Mouse (Mus musculus) activated CD4-positive, CD25-positive, alpha-beta regulatory T cell (primary cell): Measurements from ENCODE around the gene Gdf5. TPM values are rescaled to one million over a fixed set of nuclear protein-coding genes. Genes with fewer than 3 reads are reported as not detected.

Source experiments
- polyA plus RNA-seq, 2 experiments: library from polyadenylated mRNA; unstranded; fragments of 100-300 nt; shearing (Covaris generic); gene quantifications; one replicate each; pipeline ENCODE4 v1.2.1; 2017

Gdf5 gene
- polyA plus RNA-seq: not detected

DNA sequence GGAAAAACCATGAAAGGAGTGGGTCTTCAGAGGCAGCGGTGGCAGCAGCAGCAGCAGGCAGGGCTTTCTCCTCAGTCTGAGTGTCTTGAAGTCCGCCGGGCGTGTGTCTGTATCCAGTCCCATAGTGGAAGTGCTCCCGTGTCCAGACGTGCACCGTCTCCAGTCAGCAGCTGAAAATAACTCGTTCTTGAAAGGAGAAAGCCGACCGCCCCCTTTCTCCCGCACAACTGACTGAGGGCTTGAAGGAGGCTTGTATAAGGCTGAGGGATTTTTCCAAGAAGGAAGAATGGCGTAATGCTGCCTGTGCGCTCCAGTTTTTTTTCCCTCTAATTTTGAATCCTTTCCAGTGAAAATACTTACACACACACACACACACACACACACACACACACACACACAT is at the start of gene Gdf5:
TSS of gene Gdf5 (minus strand) at position 244 of the 400 bp plus-strand sequence.

GRCm38 (mm10) chr2:155956134-155957059 is 11.2 kb upstream of the Gdf5 start, which contains the start of gene Cep250:
Gene Cep250, plus strand, starts transcription at chr2:155956458.

DNA sequence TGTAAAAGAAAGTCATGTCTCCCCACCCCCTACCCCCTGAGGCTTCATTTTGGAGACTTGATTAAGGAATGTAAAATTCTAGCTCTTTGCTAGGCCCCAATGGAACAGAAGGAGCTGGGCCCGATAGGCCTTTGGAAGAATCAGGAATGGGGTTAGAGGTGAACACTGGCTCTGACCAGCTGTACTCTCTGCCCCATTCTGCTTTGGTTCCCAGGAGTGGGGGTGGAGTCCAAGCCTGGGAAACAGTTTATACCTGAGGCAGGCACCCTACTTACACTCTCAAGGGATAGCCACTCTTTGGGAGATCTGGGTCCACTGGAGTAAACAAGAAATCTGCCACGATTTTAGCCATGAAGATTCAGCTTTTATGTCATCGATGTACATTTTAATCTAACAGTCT is 4.5 kb downstream of the Gdf5 start, which contains the start of gene Gm15557:
TSS of gene Gm15557 (plus strand) at position 48 of the 400 bp plus-strand sequence.

DNA sequence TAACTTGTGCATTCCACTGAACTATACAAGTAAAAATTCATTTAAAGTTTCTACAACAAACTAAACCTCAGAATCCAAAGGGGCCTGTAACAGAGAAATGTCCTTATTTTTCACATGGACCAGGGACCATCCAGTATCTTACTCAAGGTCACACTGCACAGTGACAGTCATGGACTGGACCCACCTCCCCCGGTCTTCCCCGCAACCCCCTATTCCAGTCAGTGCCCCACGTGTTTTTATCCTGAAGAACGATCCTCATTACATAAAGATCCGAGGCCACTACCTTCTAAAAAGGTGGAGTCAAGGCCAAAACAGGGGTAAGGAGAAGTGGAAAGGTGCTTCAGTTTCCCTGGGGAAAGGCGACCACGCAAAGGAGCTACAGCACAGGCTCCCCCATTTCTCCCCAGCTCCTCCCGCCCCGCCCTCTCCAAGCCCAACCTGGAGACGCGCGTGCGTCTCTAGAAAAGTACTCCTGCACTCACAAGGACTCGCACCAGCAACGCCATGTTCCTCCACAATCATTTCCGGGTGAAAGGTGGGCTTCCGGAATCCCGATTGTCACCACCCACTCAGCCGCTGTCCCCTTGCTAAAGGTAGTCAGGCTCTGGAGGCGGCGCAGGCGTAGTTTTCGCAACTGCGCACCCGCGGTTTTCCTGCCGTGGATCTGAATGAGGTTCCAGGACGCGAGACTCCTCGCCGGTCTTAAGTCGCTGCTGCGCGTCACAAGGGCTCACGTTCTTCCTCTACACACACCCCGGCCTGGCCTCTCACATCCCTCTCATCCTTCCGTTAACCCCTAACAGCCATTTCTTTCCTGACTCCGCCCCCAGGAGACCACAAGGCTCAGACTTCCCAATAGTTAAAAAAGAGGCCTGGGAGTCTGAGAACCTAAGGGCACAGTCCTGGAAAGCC is 15.4 kb downstream of the Gdf5 start, which contains the start of gene Uqcc1:
TSS of gene Uqcc1 (minus strand) at position 780 of the 912 bp plus-strand sequence.

Other genes starting within 250 kb of the Gdf5 start
- gene Edem2, start 215.9 kb downstream of the Gdf5 start, polyA plus RNA-seq: 10 to 100 TPM; 65.5 to 66.5 TPM
- not detected for gene Gm17581, start 209.5 kb downstream of the Gdf5 start, polyA plus RNA-seq
- gene Procr, start 194.2 kb downstream of the Gdf5 start, polyA plus RNA-seq: under 1 TPM; 0.36 to 0.87 TPM
- gene Mmp24, start 170.0 kb downstream of the Gdf5 start, polyA plus RNA-seq: under 1 TPM in 1 of 2 experiments, not detected in 1; 0.06 TPM
- 10 to 100 TPM; 44.9 to 51.3 TPM for gene BC029722, start 125.9 kb downstream of the Gdf5 start, polyA plus RNA-seq
- gene Eif6, start 118.4 kb downstream of the Gdf5 start, polyA plus RNA-seq: 100 to 1,000 TPM; 204 to 246 TPM
- gene Fam83c, start 110.5 kb downstream of the Gdf5 start, polyA plus RNA-seq: not detected
- 10 to 100 TPM; 26.6 to 30.4 TPM for gene Uqcc1, start 15.1 kb downstream of the Gdf5 start, polyA plus RNA-seq
- not detected for gene Gm15557, start 4.6 kb downstream of the Gdf5 start, polyA plus RNA-seq
- gene Cep250, start 11.1 kb upstream of the Gdf5 start, polyA plus RNA-seq: 10 to 100 TPM; 23.8 to 46.7 TPM
- gene 6430550D23Rik, start 62.6 kb upstream of the Gdf5 start, polyA plus RNA-seq: 1 to 10 TPM; 1.4 to 2.1 TPM
- gene Ergic3, start 62.7 kb upstream of the Gdf5 start, polyA plus RNA-seq: 100 to 1,000 TPM; 132 to 136 TPM
- gene Fer1l4, start 107.6 kb upstream of the Gdf5 start, polyA plus RNA-seq: under 1 TPM in 1 of 2 experiments, not detected in 1; 0.11 TPM
- gene Spag4, start 119.8 kb upstream of the Gdf5 start, polyA plus RNA-seq: under 1 TPM; 0.27 to 0.60 TPM
- 100 to 1,000 TPM in 1 of 2 experiments, 10 to 100 TPM in 1; 99.2 to 101 TPM for gene Cpne1, start 166.6 kb upstream of the Gdf5 start, polyA plus RNA-seq
- gene Rbm12, start 166.6 kb upstream of the Gdf5 start, polyA plus RNA-seq: 10 to 100 TPM; 22.7 to 30.1 TPM
- gene Gm28036, start 181.7 kb upstream of the Gdf5 start, polyA plus RNA-seq: 10 to 100 TPM; 14.5 to 20.1 TPM
- gene Romo1, start 198.7 kb upstream of the Gdf5 start, polyA plus RNA-seq: 100 to 1,000 TPM; 177 to 202 TPM
- gene Nfs1, start 198.8 kb upstream of the Gdf5 start, polyA plus RNA-seq: 10 to 100 TPM; 55.4 to 63.2 TPM
- 100 to 1,000 TPM; 791 to 895 TPM for gene Rbm39, start 234.9 kb upstream of the Gdf5 start, polyA plus RNA-seq